Mouse (Mus musculus): ENCODE measurements around the gene Ube2g1. TPM values are rescaled to one million over a fixed set of nuclear protein-coding genes. Genes with fewer than 3 reads are reported as not detected.

Gene Ube2g1
- polyA plus RNA-seq (2014; fragmentation: Nextera tagmentation; extraction: Ambion mirVana): 62.9 and 66.9 TPM in 2 replicates

DNA sequence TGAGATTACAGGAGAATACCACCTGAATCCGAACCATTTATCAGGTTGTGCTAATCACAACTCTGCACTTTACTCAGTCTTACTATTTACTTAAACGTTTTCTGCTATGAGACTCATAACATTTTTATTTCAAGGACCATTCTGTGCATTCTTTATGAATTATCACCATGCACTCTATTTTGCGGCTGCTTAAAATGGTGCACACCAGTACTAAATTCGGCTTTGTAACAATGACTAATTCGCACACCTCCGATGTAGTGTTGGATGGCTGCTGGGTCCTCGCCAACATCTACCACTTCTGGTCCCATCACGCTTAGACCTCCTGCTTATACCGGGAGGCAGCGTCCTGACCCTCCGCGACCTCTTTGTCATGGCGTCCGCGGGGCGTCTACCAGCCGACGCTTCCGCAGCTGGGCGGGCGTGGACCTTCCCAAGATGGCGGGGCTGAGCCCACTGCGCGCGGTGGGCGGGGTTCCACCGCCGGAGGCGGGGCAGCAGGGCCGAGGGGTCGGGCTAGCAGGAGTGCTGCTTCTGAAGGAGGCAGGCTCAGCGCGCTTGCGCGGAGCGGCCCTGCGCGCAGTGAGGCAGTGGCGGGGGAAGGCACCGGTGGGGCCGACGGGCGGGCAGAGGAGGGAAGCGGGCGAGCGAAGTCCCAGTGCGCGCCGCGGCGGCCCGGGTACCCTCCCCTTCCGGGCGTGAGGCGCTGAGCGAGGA is at the start of gene Ube2g1:
Ube2g1 (plus strand) TSS at position 590 of the 714 bp plus-strand sequence.
- H3K4me3 ChIP-seq (ENCODE audit: low read depth, low read length): peak within 1 kb of the TSS; percentile 95
- 3% methylated on average over 50 of the region's 56 CpGs for WGBS
- no peaks in the 10 kb centered on the region for H3K27me3 ChIP-seq (replicated peaks; ENCODE audit: control insufficient read depth, insufficient read depth, low read length)
- peak within 1 kb of the TSS; percentile 69 for H3K4me2 ChIP-seq (ENCODE audit: low read length)
- peak; percentile 98 for DNase-seq (ENCODE audit: low spot score)
- peak within 1 kb of the TSS; percentile 96 for H3K9ac ChIP-seq (ENCODE audit: low read length)
- H3K4me1 ChIP-seq (replicated peaks; ENCODE audit: control insufficient read depth, insufficient read depth, low read length): peaks cover 11% of the 10 kb centered on the region
- H3K9me3 ChIP-seq (ENCODE audit: control insufficient read depth, low read length): no peaks in the 10 kb centered on the region
- H3K36me3 ChIP-seq (ENCODE audit: control insufficient read depth, insufficient read depth, low read length): no peaks in the 10 kb centered on the region
- ATAC-seq (replicated peaks; ENCODE audit: low FRiP score, low TSS enrichment, low read depth): peak; percentile 91
- H3K27ac ChIP-seq (ENCODE audit: low read depth): peak within 1 kb of the TSS; percentile 98

- ATAC-seq (replicated peaks; ENCODE audit: low FRiP score, low TSS enrichment, low read depth) (no peak), DNase-seq (ENCODE audit: low spot score) (no peak)
- no peaks in the 10 kb centered on the region for H3K4me1 ChIP-seq (replicated peaks; ENCODE audit: control insufficient read depth, insufficient read depth, low read length)
- H3K27ac ChIP-seq (ENCODE audit: low read depth): no peak overlapping the region
- H3K9me3 ChIP-seq (ENCODE audit: control insufficient read depth, low read length): no peaks in the 10 kb centered on the region
- no peak overlapping the region for H3K9ac ChIP-seq (ENCODE audit: low read length)
- H3K36me3 ChIP-seq (ENCODE audit: control insufficient read depth, insufficient read depth, low read length): no peaks in the 10 kb centered on the region
- no peak overlapping the region for H3K4me3 ChIP-seq (ENCODE audit: low read depth, low read length)
- H3K4me2 ChIP-seq (ENCODE audit: low read length): no peak overlapping the region
- 74% methylated on average over 5 of the region's 5 CpGs for WGBS
- no peaks in the 10 kb centered on the region for H3K27me3 ChIP-seq (replicated peaks; ENCODE audit: control insufficient read depth, insufficient read depth, low read length)
These were observed 48.9 kb upstream of the Ube2g1 start for GRCm38 (mm10) chr11:72558155-72558554.

- Histone ChIP-seq H3K36me3 (ENCODE audit: control insufficient read depth, insufficient read depth, low read length) (no peaks in the 10 kb centered on the region), H3K27me3 (replicated peaks; ENCODE audit: control insufficient read depth, insufficient read depth, low read length) (no peaks in the 10 kb centered on the region), H3K4me3 (ENCODE audit: low read depth, low read length) (no peak overlapping the region), H3K27ac (ENCODE audit: low read depth) (no peak overlapping the region), H3K4me1 (replicated peaks; ENCODE audit: control insufficient read depth, insufficient read depth, low read length) (no peaks in the 10 kb centered on the region), H3K9ac (ENCODE audit: low read length) (no peak overlapping the region), H3K9me3 (ENCODE audit: control insufficient read depth, low read length) (no peaks in the 10 kb centered on the region), H3K4me2 (ENCODE audit: low read length) (no peak overlapping the region)
- DNase-seq (ENCODE audit: low spot score) (no peak), ATAC-seq (replicated peaks; ENCODE audit: low FRiP score, low TSS enrichment, low read depth) (no peak)
- 65% methylated on average over 3 of the region's 3 CpGs for WGBS
These were observed 46.4 kb upstream of the Ube2g1 start for GRCm38 (mm10) chr11:72560661-72561060.

DNA sequence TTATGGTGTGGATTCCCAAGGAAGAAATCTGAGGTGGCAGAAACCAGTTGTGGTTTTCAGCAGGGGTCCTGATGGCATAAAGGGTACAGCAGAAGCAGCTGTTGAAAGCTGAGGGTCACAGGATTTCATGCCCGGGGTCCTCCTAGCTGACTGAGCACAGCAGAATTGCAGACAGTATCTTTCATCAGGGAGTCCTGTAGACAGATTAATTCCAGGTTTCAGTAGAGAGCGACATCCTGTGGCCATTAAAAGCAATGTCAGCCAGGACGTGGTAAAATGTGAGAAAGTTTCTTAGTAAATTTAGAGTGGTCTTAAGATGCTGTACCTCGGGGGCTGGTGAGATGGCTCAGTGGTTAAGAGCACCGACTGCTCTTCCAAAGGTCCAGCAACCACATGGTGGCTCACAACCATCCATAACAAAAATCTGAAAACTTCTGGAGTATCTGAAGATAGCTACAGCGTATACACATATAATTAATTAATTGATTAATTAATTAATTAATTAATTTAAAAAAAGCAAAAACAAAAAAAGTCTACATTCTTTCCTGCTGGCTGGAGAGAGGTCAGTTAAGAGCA is 42.8 kb upstream of the Ube2g1 start:
- H3K9me3 ChIP-seq (ENCODE audit: control insufficient read depth, low read length): no peaks in the 10 kb centered on the region
- no peak overlapping the region for H3K4me2 ChIP-seq (ENCODE audit: low read length)
- no peaks in the 10 kb centered on the region for H3K4me1 ChIP-seq (replicated peaks; ENCODE audit: control insufficient read depth, insufficient read depth, low read length)
- no peak overlapping the region for H3K4me3 ChIP-seq (ENCODE audit: low read depth, low read length)
- 26% methylated on average over 6 of the region's 6 CpGs for WGBS
- H3K9ac ChIP-seq (ENCODE audit: low read length): no peak overlapping the region
- no peak for ATAC-seq (replicated peaks; ENCODE audit: low FRiP score, low TSS enrichment, low read depth)
- no peaks in the 10 kb centered on the region for H3K27me3 ChIP-seq (replicated peaks; ENCODE audit: control insufficient read depth, insufficient read depth, low read length)
- no peaks in the 10 kb centered on the region for H3K36me3 ChIP-seq (ENCODE audit: control insufficient read depth, insufficient read depth, low read length)
- H3K27ac ChIP-seq (ENCODE audit: low read depth): no peak overlapping the region
- peak; percentile 60 for DNase-seq (ENCODE audit: low spot score)

DNA sequence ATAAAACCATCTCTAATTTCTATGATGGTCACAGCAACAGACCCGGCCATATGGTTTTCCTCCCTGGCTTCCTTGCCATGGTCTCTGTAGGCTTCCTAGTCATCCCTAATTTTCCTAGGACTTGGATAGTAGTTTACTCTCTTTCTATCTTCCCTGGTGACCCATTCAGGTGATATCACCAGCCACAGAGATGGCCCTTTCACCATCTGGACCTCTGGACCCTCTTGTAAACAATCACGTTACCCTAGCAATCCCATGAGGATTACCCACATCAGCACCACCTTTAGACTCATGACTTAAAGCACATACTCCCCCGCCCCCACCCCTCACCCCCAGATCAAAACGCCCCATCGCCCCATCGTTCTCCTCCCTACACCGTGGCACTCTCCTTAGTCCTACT is 40.8 kb upstream of the Ube2g1 start:
- H3K4me1 ChIP-seq (replicated peaks; ENCODE audit: control insufficient read depth, insufficient read depth, low read length): no peaks in the 10 kb centered on the region
- no peak overlapping the region for H3K4me2 ChIP-seq (ENCODE audit: low read length)
- H3K36me3 ChIP-seq (ENCODE audit: control insufficient read depth, insufficient read depth, low read length): no peaks in the 10 kb centered on the region
- H3K27me3 ChIP-seq (replicated peaks; ENCODE audit: control insufficient read depth, insufficient read depth, low read length): 0 out of 2 replicates have a peak, but pooled peaks cover 4% of the 10 kb centered on the region
- no peak for DNase-seq (ENCODE audit: low spot score)
- WGBS: 68% methylated on average over 7 of the region's 7 CpGs
- ATAC-seq (replicated peaks; ENCODE audit: low FRiP score, low TSS enrichment, low read depth): no peak
- no peak overlapping the region for H3K27ac ChIP-seq (ENCODE audit: low read depth)
- H3K9ac ChIP-seq (ENCODE audit: low read length): no peak overlapping the region
- H3K4me3 ChIP-seq (ENCODE audit: low read depth, low read length): no peak overlapping the region
- no peaks in the 10 kb centered on the region for H3K9me3 ChIP-seq (ENCODE audit: control insufficient read depth, low read length)

GRCm38 (mm10) chr11:72566816-72567338 is 40.2 kb upstream of the Ube2g1 start:
- no peak overlapping the region for H3K9ac ChIP-seq (ENCODE audit: low read length)
- DNase-seq (ENCODE audit: low spot score): no peak
- no peak overlapping the region for H3K4me2 ChIP-seq (ENCODE audit: low read length)
- no peak for ATAC-seq (replicated peaks; ENCODE audit: low FRiP score, low TSS enrichment, low read depth)
- 38% methylated on average over 10 of the region's 10 CpGs for WGBS
- no peaks in the 10 kb centered on the region for H3K4me1 ChIP-seq (replicated peaks; ENCODE audit: control insufficient read depth, insufficient read depth, low read length)
- 0 out of 2 replicates have a peak, but pooled peaks cover 4% of the 10 kb centered on the region for H3K27me3 ChIP-seq (replicated peaks; ENCODE audit: control insufficient read depth, insufficient read depth, low read length)
- no peak overlapping the region for H3K27ac ChIP-seq (ENCODE audit: low read depth)
- no peak overlapping the region for H3K4me3 ChIP-seq (ENCODE audit: low read depth, low read length)
- H3K36me3 ChIP-seq (ENCODE audit: control insufficient read depth, insufficient read depth, low read length): no peaks in the 10 kb centered on the region
- no peaks in the 10 kb centered on the region for H3K9me3 ChIP-seq (ENCODE audit: control insufficient read depth, low read length)

DNA sequence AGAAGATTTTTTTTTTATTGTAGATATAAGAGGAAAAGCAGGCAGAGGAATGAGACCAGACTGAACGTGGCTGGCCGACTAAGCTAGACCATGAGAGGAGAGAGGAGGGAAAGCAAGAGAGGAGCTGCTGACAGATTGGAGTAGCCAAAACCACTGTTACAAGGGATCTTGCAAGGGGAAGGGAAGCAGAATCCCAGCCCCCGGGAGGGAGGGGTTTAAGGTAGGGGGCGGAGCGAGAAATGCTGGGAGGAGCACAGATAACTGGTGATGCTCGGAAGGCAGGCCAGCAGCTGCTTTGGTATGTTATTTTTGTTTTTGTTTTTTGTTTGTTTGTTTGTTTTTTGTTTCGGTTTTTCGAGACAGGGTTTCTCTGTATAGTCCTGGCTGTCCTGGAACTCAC is 38.0 kb upstream of the Ube2g1 start:
- no peak overlapping the region for H3K4me3 ChIP-seq (ENCODE audit: low read depth, low read length)
- 50% methylated on average over 8 of the region's 8 CpGs for WGBS

DNA sequence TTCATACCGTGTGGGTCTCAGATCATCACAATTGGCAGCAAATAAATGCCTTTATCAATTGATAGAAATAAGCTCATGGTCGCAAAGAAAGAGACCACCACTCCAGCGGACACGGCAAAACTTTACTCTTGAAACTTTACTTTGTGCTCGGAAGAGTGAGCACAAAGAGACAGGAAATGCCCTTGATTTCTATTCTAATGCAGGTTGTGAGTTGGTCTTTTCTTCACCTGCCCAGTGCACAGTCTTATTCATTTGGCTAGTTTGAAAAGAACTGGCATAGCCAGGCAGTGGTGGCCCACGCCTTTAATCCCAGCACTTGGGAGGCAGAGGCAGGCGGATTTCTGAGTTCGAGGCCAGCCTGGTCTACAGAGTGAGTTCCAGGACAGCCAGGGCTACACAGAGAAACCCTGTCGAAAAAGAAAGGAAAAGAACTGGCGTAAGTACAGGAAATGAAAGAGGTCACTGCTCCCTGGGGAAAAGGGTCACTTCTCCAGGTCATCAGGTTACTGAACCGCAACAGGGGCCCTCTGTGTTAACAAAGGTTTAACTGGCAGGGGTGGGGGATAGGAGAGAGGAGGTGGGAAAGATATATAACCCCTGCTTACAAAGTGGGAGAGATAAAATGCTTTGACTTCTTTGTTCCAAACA is 37.3 kb upstream of the Ube2g1 start:
- H3K4me3 ChIP-seq (ENCODE audit: low read depth, low read length): no peak overlapping the region
- no peak overlapping the region for H3K9ac ChIP-seq (ENCODE audit: low read length)
- H3K27ac ChIP-seq (ENCODE audit: low read depth): no peak overlapping the region
- H3K4me1 ChIP-seq (replicated peaks; ENCODE audit: control insufficient read depth, insufficient read depth, low read length): no peaks in the 10 kb centered on the region
- H3K27me3 ChIP-seq (replicated peaks; ENCODE audit: control insufficient read depth, insufficient read depth, low read length): 0 out of 2 replicates have a peak, but pooled peaks cover 4% of the 10 kb centered on the region
- DNase-seq (ENCODE audit: low spot score): no peak
- 80% methylated on average over 11 of the region's 11 CpGs for WGBS
- H3K4me2 ChIP-seq (ENCODE audit: low read length): no peak overlapping the region
- no peaks in the 10 kb centered on the region for H3K36me3 ChIP-seq (ENCODE audit: control insufficient read depth, insufficient read depth, low read length)
- H3K9me3 ChIP-seq (ENCODE audit: control insufficient read depth, low read length): no peaks in the 10 kb centered on the region
- no peak for ATAC-seq (replicated peaks; ENCODE audit: low FRiP score, low TSS enrichment, low read depth)

More for the DNA sequence above, 38.0 kb upstream of the Ube2g1 start:
- Histone ChIP-seq H3K27ac (ENCODE audit: low read depth) (no peak overlapping the region), H3K4me1 (replicated peaks; ENCODE audit: control insufficient read depth, insufficient read depth, low read length) (no peaks in the 10 kb centered on the region), H3K27me3 (replicated peaks; ENCODE audit: control insufficient read depth, insufficient read depth, low read length) (0 out of 2 replicates have a peak, but pooled peaks cover 4% of the 10 kb centered on the region), H3K9ac (ENCODE audit: low read length) (no peak overlapping the region), H3K9me3 (ENCODE audit: control insufficient read depth, low read length) (no peaks in the 10 kb centered on the region), H3K4me2 (ENCODE audit: low read length) (no peak overlapping the region), H3K36me3 (ENCODE audit: control insufficient read depth, insufficient read depth, low read length) (no peaks in the 10 kb centered on the region)
- no peak for DNase-seq (ENCODE audit: low spot score)
- ATAC-seq (replicated peaks; ENCODE audit: low FRiP score, low TSS enrichment, low read depth): no peak

Data from intestine, embryonic 14.5 days (tissue).